Mouse (Mus musculus): ENCODE data around the gene Gm11733. TPM values are rescaled to one million over a fixed set of nuclear protein-coding genes. Genes with fewer than 3 reads are reported as not detected.

The Gm11733 gene
- polyA plus RNA-seq, 1 experiment from 2014 or later: not detected

Other genes with a start within 250 kb of the Gm11733 start
- gene Tnrc6c, start 169.9 kb downstream of the Gm11733 start, polyA plus RNA-seq (2014; fragmentation: Nextera tagmentation; extraction: Ambion mirVana): 8.0 TPM in 2 replicates

All from liver, embryonic 11.5 days (tissue).